Mouse (Mus musculus): Measurements from ENCODE around the gene Fscn2. TPM values are rescaled to one million over a fixed set of nuclear protein-coding genes. Genes with fewer than 3 reads are reported as not detected.

Fscn2 gene
- total and polyA plus RNA-seq, 3 experiments, result not detected

DNA sequence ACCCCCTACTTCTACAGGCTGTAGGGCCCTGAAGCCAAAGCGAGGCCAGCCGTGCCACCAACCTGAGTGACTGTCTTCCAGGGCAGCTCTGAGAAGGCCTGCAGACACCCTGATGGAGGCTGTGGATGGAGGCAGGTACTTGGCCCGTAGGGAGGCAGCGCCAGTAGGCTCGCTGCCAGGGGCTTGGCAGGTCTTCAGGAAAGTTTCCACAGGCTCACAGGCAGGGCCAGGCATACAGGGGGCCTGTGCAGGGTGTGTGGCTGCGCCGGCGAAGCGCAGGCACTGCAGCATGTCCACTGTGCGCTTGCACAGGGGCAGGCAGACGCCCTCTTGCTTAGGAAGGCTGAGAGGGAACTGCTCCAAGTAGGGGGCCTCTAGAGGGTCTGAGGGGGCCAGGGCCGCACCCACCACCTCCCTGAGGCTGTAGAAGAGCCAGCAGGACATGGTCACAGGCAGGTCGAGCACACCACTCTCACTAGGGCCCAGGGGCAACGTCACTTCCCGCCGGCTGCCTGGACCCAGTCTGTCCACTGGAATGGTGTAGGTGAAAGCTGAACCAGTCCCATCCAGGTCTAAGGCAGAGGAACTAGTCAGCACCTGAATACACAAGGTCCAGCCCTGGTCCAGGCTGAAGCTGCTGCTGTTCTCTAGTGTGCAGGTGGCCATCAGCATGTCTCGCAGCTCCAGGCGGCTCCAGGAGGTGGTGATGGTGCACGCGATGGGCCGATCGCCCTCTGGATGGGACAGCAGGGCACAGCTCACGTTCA is 12.7 kb downstream of the Fscn2 start:
- in situ Hi-C loops (cut with MboI; ENCODE audit: low pct_ligation_motif_present, low pct_unique_long_range_greater_than_20kb, low sequenced_read_pairs) (no loop called here), dilution Hi-C loops (cut with MboI; ENCODE audit: extremely low pct_ligation_motif_present, extremely low pct_unique_long_range_greater_than_20kb, low sequenced_read_pairs) (no loop called here)
- no peak overlapping the region for H3K4me2 ChIP-seq (ENCODE audit: insufficient read depth, low read depth, poor library complexity, severe bottlenecking)
- no peak overlapping the region for H3K9ac ChIP-seq (ENCODE audit: insufficient read depth, low read depth)
- no peak for DNase-seq (ENCODE audit: extremely low read depth)
- no peak overlapping the region for H3K4me3 ChIP-seq (replicated peaks in 1 of 3; ENCODE audit: low read depth in 2 of 3, low read length in 2 of 3, poor library complexity in 1 of 3)
- H3K27ac ChIP-seq (ENCODE audit: insufficient read depth, low read depth), result no peak overlapping the region
- H3K9me3 ChIP-seq (replicated peaks; ENCODE audit: low read length), result no peaks in the 10 kb centered on the region
- no peaks in the 10 kb centered on the region for H3K27me3 ChIP-seq (replicated peaks)
- no peaks in the 10 kb centered on the region for H3K79me2 ChIP-seq (replicated peaks; ENCODE audit: control insufficient read depth, extremely low read depth, insufficient read depth, poor library complexity, severe bottlenecking)
- peaks cover 11 to 20% of the 10 kb centered on the region in 2 experiments for H3K4me1 ChIP-seq (ENCODE audit: control insufficient read depth in 1 of 2, insufficient read depth in 2 of 2)
- TF ChIP-seq UBTF (IDR thresholded peaks at IDR 0.05; ENCODE audit: low read depth, low read length) (no peak), MEF2A (IDR thresholded peaks at IDR 0.05; ENCODE audit: borderline replicate concordance, low read depth, low read length) (no peak), MYC (IDR thresholded peaks at IDR 0.05; ENCODE audit: low read depth, low read length) (no peak), ZNF384 (IDR thresholded peaks at IDR 0.05; ENCODE audit: low read depth, low read length) (no peak), BHLHE40 (IDR thresholded peaks at IDR 0.05; ENCODE audit: low read depth, low read length) (no peak), EP300 (IDR thresholded peaks at IDR 0.05; ENCODE audit: low read length) (no peak), RCOR1 (conservative IDR thresholded peaks at IDR 0.05; ENCODE audit: low read depth, low read length) (no peak), ETS1 (conservative IDR thresholded peaks at IDR 0.05; ENCODE audit: low read depth, low read length) (no peak), USF2 (conservative IDR thresholded peaks at IDR 0.05; ENCODE audit: low read depth, low read length) (no peak), CHD2 (IDR thresholded peaks at IDR 0.05; ENCODE audit: low read length) (no peak), NRF1 (IDR thresholded peaks at IDR 0.05; ENCODE audit: low read depth, low read length) (no peak), SMC3 (IDR thresholded peaks at IDR 0.05; ENCODE audit: low read depth, low read length) (no peak), JUND (conservative IDR thresholded peaks at IDR 0.05; ENCODE audit: low read depth, low read length) (no peak), USF1 (IDR thresholded peaks at IDR 0.05; ENCODE audit: low read depth, low read length) (no peak), ZMIZ1 (IDR thresholded peaks at IDR 0.05; ENCODE audit: low read depth, low read length) (no peak), KAT2A (IDR thresholded peaks at IDR 0.05; ENCODE audit: insufficient replicate concordance, low read length) (no peak)
- H3K36me3 ChIP-seq (replicated peaks in 1 of 2; ENCODE audit: control insufficient read depth in 1 of 2, insufficient read depth in 1 of 2, low read length in 1 of 2), result peaks cover 24 to 87% of the 10 kb centered on the region in 2 experiments

DNA sequence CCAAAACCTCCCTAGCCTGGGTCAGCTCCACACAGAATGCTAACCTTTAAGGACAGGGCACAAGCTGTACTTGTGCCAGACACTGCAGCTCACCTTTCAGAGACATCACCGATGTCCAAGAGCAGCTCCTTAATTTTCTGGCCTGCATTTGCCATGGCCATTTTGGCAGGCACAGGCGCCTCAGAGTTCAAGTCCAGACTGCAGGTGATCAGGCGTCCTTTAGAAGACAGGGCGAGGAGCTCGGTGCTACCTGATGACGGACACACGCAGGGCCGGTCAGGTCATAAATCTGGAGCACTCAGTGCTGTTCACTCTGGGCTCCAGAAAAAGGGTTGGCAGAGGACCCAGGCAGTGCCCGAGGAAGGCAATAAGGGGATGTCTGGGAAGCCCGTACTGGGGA is 14.0 kb downstream of the Fscn2 start:
- dilution Hi-C loops (cut with MboI; ENCODE audit: extremely low pct_ligation_motif_present, extremely low pct_unique_long_range_greater_than_20kb, low sequenced_read_pairs) (no loop called here), in situ Hi-C loops (cut with MboI; ENCODE audit: low pct_ligation_motif_present, low pct_unique_long_range_greater_than_20kb, low sequenced_read_pairs) (no loop called here)
- no peak for DNase-seq (ENCODE audit: extremely low read depth)
- H3K9me3 ChIP-seq (replicated peaks; ENCODE audit: low read length), result no peaks in the 10 kb centered on the region
- no peaks in the 10 kb centered on the region for H3K27me3 ChIP-seq (replicated peaks)
- H3K4me1 ChIP-seq (ENCODE audit: control insufficient read depth in 1 of 2, insufficient read depth in 2 of 2), result peaks cover 11 to 18% of the 10 kb centered on the region in 2 experiments
- no peak overlapping the region for H3K4me3 ChIP-seq (replicated peaks in 1 of 3; ENCODE audit: low read depth in 2 of 3, low read length in 2 of 3, poor library complexity in 1 of 3)
- H3K27ac ChIP-seq (ENCODE audit: insufficient read depth, low read depth), result no peak overlapping the region
- H3K9ac ChIP-seq (ENCODE audit: insufficient read depth, low read depth), result no peak overlapping the region
- H3K36me3 ChIP-seq (replicated peaks in 1 of 2; ENCODE audit: control insufficient read depth in 1 of 2, insufficient read depth in 1 of 2, low read length in 1 of 2), result peaks cover 28 to 82% of the 10 kb centered on the region in 2 experiments
- no peak overlapping the region for H3K4me2 ChIP-seq (ENCODE audit: insufficient read depth, low read depth, poor library complexity, severe bottlenecking)
- no peaks in the 10 kb centered on the region for H3K79me2 ChIP-seq (replicated peaks; ENCODE audit: control insufficient read depth, extremely low read depth, insufficient read depth, poor library complexity, severe bottlenecking)
- TF ChIP-seq CHD1 (IDR thresholded peaks at IDR 0.05; ENCODE audit: low read depth, low read length) (no peak), ETS1 (conservative IDR thresholded peaks at IDR 0.05; ENCODE audit: low read depth, low read length) (no peak), JUN (IDR thresholded peaks at IDR 0.05; ENCODE audit: insufficient read depth, low read depth, low read length) (no peak), MXI1 (IDR thresholded peaks at IDR 0.05; ENCODE audit: low read depth, low read length) (no peak), MAZ (IDR thresholded peaks at IDR 0.05; ENCODE audit: low read depth, low read length) (no peak), SIN3A (IDR thresholded peaks at IDR 0.05; ENCODE audit: low read length) (no peak), BHLHE40 (IDR thresholded peaks at IDR 0.05; ENCODE audit: low read depth, low read length) (no peak)
